Mouse (Mus musculus) kidney, adult 18-20 months (tissue): ENCODE data around the gene Npm3.

Experiments used
- DNase-seq: peaks from one replicate; pipeline ENCODE4 v3.0.0; 2021

Gene Npm3

DNA sequence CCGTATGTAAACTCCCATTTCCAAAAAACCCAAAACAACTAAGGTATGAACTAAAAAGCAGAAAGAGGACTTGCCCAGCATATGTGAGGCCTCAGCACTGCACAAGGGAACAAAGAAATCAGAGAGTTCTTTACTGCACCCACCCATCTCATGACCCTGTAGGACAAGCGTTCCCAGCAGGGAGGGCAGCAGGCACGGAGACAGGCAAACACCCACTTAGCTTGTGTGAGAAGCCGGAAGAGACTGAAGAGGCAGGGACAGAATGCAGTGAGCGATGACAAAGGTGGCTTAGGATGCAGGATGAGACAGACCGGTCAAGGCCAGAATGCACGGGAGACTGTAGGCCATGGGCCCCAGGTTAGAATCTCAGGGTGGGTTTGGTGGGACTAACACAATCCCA lies 17.7 kb downstream of the Npm3 start:
- no peak for DNase-seq

DNA sequence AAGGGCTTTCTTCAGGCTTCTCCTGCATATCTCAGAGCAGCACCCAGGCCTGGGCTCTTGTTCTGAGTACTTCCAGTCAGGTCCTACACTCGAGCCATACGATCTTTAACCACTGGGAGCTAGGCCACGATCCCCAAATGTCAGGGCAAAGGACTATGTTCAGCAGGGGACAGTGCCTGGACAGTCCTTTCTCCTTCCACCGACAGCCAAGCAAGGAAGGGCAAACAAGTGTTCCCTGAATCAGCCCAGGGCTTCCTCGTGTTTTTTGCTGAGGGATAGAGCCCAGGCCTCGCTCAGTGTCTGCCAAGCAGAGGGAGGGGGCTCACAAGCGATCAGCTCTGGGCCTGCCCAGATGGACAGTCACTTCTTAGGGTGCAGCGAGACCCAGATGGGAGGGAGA lies 19.3 kb downstream of the Npm3 start:
- DNase-seq = no peak

DNA sequence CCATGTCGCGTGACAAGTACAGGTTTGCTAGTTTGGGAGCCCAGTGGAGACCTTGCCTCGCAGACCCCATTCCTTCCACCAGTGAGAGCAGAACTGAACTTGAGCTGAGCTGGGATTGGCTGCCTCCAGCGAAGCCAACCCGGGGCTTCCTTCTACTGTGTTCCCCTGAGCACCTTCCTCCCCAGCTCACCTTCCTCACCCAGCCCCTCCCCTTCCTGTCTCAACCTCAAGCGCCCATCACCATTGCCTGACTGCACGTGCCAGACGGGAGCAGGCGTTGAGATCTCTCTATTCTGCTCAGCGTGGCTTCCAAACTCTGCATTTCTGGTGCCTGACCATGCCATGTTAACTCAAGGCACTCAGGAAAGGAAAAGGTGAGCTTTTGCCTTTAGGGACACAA lies 22.2 kb downstream of the Npm3 start:
- DNase-seq = no peak

DNA sequence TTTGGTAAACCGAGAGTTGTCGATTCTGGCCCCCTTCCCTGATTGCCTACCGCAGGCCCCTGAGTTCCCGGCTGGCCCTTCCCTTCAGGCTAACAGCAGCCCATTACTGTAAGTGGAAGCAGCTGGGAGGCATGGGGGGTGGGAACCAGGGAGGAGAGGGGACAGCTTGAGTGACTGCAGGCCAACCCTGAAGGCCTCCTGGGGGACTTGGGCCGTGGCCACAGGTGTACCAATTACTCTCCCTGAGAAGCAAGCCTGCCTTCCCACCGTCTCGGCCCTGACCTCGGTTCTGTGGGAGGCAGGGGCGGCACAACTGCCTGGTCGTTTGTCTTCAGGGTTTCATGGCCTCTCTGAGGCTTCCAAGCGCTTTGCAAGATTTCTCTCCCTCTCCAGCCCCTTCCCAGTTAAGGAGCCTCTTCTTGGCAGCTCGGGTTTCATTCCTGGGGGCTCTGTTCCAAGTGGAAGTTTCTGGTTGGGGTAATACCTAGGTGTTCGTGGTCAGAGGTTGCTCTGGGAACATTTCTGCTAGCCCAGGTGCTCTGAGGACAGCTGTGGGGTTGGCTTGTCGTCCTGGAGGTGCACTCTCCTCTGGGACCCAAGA lies 23.6 kb downstream of the Npm3 start:
- DNase-seq = no peak

DNA sequence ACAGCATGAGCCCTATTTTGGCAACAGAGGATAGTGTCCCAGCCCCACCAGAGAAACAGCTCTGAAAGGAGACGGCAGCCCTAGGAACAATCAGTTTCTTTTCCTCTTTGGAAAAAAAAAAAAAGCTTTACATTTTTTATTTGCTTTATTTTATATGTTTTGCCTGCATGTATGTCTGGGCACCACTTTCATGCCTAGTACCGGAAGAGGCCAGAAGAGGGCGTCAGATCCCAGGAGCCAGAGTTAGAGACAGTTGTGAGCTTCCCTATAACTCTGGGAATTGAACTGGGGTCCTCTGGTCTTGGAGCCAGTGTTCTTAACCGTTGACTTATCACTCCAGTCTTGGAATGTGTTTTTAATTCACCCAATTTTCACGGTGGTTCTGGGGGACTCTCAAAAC lies 27.2 kb downstream of the Npm3 start:
- no peak for DNase-seq

DNA sequence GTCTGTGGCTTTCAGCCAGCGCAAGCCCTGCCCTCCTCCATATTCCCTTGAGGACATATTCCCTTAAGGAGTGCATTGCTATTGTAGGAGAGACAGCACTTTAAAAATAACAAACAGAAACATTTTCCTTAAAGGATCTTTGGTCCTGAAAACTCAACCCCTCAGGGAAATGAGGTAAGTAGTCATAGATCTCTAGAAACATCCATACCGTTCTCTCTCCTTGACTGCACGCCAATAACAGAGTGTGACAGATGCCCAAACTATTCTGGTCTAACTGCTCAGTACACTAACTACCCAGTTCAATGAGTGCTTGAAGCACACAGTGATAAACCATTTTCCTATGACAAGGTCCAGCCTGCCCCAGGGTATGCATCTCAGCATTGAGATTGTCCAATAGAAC lies 31.1 kb downstream of the Npm3 start:
- no peak for DNase-seq

DNA sequence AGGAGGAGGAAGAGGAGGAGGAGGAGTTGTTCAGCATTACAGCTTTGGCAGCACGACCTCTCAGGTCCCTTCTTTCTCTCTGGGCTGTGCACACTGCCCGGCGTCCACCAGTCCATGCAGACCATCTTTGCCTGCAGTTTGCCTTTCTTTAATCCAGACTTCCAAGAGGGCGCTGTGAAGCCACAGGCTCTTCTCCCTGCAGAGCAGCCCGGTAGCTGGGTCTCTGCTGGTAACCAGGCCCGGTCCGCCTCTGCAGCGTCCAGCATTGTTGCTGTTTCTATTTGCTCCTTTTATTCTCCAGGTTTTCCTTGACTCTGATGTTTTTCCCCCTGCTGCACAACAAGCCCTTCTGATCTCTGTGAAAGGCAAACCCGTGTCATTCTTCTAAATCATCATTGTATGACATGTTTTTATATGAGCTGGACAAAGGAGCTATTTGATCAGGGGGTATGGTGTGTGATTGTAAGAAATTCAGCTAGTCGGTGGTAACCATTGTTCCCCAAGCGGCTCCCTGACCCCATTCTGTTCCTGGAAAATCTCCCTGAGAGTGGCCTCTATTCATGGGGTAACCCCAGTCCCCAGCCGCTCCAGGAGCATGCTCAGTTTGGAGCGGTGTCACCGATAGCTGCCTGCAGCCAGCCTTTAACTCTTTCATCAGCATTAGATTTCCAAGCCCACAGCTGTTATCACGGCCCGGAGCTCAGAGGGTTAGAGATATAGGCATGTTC lies 31.7 kb downstream of the Npm3 start:
- DNase-seq = no peak

DNA sequence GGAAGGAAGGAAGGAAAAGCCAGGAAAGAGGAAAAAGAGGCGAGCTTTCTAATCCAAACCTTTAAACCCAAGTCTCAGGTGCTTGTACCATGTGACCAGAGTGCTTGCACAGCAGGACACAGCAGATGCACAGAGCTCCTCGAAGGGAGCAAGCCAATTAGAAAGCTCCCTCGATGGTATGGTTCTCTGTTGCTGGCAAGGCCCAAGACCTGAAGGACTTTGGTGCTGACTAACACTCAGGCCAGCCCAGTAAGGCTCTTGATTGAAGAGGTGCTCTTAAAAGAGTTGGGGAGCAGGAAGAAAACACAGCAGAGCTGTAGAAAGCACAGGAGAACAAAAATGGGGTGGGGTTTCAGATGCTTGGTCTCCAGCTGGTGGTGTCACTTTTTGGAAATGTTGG lies 40.7 kb downstream of the Npm3 start:
- no peak for DNase-seq
